Comparison of ENCODE assay signal across 8 mouse cellular contexts in the genomic region with DNA sequence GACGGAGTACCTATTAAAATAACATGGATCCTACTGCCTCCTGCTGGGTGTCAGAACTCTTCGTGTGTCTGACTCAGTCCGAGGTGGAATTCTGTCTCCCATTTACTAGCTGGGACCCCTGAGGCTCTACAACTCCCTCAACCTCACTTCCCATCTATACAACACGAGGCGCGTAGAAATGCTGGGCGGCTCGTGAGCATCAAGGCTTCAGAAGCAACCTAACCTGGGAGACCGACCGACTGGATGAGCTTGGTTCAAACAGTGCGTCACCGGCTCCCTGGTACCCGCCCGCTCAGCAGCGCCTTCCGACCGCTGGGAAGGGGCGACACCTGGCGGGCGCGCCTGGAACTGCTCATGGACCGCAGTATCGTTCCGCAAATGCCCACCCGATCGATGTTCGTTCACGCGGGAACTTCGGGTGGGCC. TPM values are rescaled to one million over a fixed set of nuclear protein-coding genes. Genes with fewer than 3 reads are reported as not detected.
DNase-seq lines count a peak whose midpoint lies in the region.

No protein-coding gene starts in this region.

- 0 out of 2 replicates have a peak, but pooled peaks cover 4% of the 10 kb centered on the region for H3K9me3 ChIP-seq in megakaryocyte, embryonic 14.5 days

- peaks cover 60% of the 10 kb centered on the region for H3K27me3 ChIP-seq in megakaryocyte, embryonic 14.5 days (replicated peaks)

- H3K4me3 ChIP-seq in megakaryocyte, embryonic 14.5 days (replicated peaks), result peak overlapping the region; percentile 83

- DNase-seq in ZHBTc4 (ENCODE audit: low read depth, low spot score), result peak; percentile 88
- DNase-seq in cerebellum, postnatal 4 days (ENCODE audit: low spot score in 2 of 2), result peak; percentile 91 to 94
- DNase-seq in gastrocnemius, adult 8-10 months (ENCODE audit: low spot score in 2 of 2), result peak; percentile 70 to 72
- DNase-seq in hindlimb bud, embryonic 11.5 days (ENCODE audit: extremely low spot score, low read depth, low spot score), result peak; percentile 37
- peak; percentile 52 to 88 for DNase-seq in left cerebral cortex, adult 8-10 months (ENCODE audit: low spot score in 2 of 2)
- DNase-seq in right cerebral cortex, adult 2 months (ENCODE audit: low spot score in 2 of 2), result peak; percentile 87 to 88
- DNase-seq in urinary bladder, postnatal 10 days (ENCODE audit: low spot score), result peak; percentile 62

- H3K4me1 ChIP-seq in megakaryocyte, embryonic 14.5 days, result peaks cover 54% of the 10 kb centered on the region

- H3K36me3 ChIP-seq in megakaryocyte, embryonic 14.5 days (replicated peaks; ENCODE audit: low read length), result peaks cover 11% of the 10 kb centered on the region

RNA-seq across cellular contexts. Expression of gene Ptpn1, which starts 36.9 kb away (rescaled TPM):
- 10 to 100 TPM; 10.6 to 16.5 (median 14.9) TPM for total RNA-seq in gastrocnemius, adult 8-10 months (2022)
- total RNA-seq in left cerebral cortex, adult 8-10 months (2022), result 10 to 100 TPM; 40.0 to 54.9 (median 50.1) TPM
- polyA plus RNA-seq in megakaryocyte, embryonic 14.5 days (2012; ENCODE audit: insufficient read depth, low replicate concordance), result 120 and 139 TPM in 2 replicates

Comparison
In these comparisons a context has a peak if more than half of its experiments do, and no peak if none do; other contexts are left out.
1. Peak in every context shown above with its lines: DNase-seq and H3K4me3 ChIP-seq.
2. DNase-seq: peak in every context shown above with its lines; median percentile 92 in cerebellum, postnatal 4 days; 88 in ZHBTc4; 88 in right cerebral cortex, adult 2 months; 71 in gastrocnemius, adult 8-10 months; 70 in left cerebral cortex, adult 8-10 months; 62 in urinary bladder, postnatal 10 days; 37 in hindlimb bud, embryonic 11.5 days.